Mouse (Mus musculus) G1E-ER4 (cell line): ENCODE results near the gene Fsd1. TPM values are rescaled to one million over a fixed set of nuclear protein-coding genes. Genes with fewer than 3 reads are reported as not detected.

Experiments used
- GATA1 ChIP-seq: IDR thresholded peaks from one replicate; pipeline ENCODE4 v1.8.0; 2012; ENCODE audit warnings: low read length, inconsistent platforms
- polyA plus RNA-seq: library from polyadenylated mRNA; stranded (reverse); fragments of >175 nt; gene quantifications from 2 replicates; pipeline ENCODE4 v1.2.3, GENCODE M21; 2012

Gene Fsd1
- polyA plus RNA-seq, 1 experiment = not detected

GRCm38 (mm10) chr17:55999794-56000499 lies 13.6 kb downstream of the Fsd1 start:
- TF ChIP-seq GATA1 = no peak

- TF ChIP-seq GATA1 = no peak
These were observed 16.7 kb downstream of the Fsd1 start for GRCm38 (mm10) chr17:56003000-56003399.

- no peak for TF ChIP-seq GATA1
These were observed 19.2 kb downstream of the Fsd1 start, which contains the start of the genes Stap2 and Mpnd for GRCm38 (mm10) chr17:56005415-56006061. Stap2 (minus strand) TSS chr17:56005584. Mpnd (plus strand) TSS chr17:56005711.

GRCm38 (mm10) chr17:56006956-56007355 lies 20.6 kb downstream of the Fsd1 start:
- no peak for TF ChIP-seq GATA1

GRCm38 (mm10) chr17:56007444-56008355 lies 21.4 kb downstream of the Fsd1 start:
- no peak for TF ChIP-seq GATA1

- no peak for TF ChIP-seq GATA1
These were observed 22.2 kb downstream of the Fsd1 start for GRCm38 (mm10) chr17:56008356-56009087.

GRCm38 (mm10) chr17:56009088-56009961 lies 23.0 kb downstream of the Fsd1 start:
- TF ChIP-seq GATA1 = no peak

- no peak for TF ChIP-seq GATA1
These were observed 23.6 kb downstream of the Fsd1 start for GRCm38 (mm10) chr17:56009962-56010240.

GRCm38 (mm10) chr17:56010255-56010654 lies 23.9 kb downstream of the Fsd1 start:
- no peak for TF ChIP-seq GATA1

GRCm38 (mm10) chr17:56010681-56011080 lies 24.4 kb downstream of the Fsd1 start:
- TF ChIP-seq GATA1 = no peak

GRCm38 (mm10) chr17:56011441-56011840 lies 25.1 kb downstream of the Fsd1 start:
- no peak for TF ChIP-seq GATA1

GRCm38 (mm10) chr17:56015293-56015692 lies 29.0 kb downstream of the Fsd1 start:
- no peak for TF ChIP-seq GATA1

GRCm38 (mm10) chr17:56016382-56016781 lies 30.1 kb downstream of the Fsd1 start:
- no peak for TF ChIP-seq GATA1
